Mouse (Mus musculus): ENCODE measurements at regions not wholly inside any gene's neighbourhood (a gene's known extent, or its start where the extent isn't known, plus 50 kb on each side); places are given as distances from the start of the nearest gene placed in this dataset.

DNA sequence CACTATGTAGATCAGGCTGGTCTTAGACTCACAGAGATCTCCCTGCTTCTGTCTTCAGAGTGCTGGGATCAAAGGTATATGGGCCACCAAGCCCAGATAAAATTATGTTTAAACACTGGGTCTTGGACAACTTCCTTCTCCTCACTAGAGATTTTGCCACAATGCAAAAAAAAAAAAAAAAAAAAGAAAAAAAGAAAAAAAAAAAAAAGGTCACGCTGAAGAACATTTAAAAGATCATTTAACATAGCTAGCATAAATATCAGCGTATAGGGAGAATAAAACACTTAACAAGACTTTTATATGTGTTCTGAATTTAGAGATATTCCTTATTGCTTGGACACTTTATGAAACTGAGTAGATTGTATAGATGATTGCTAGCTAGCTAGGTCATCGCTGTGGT, 137.1 kb upstream of the Slc38a2 start:
- no peak overlapping the region for H3K4me3 ChIP-seq (replicated peaks; ENCODE audit: low read depth, low read length)
- no peak for DNase-seq (ENCODE audit: low spot score)
- H3K4me1 ChIP-seq (replicated peaks; ENCODE audit: insufficient read depth, low read length) = no peaks in the 10 kb centered on the region
- 87% methylated on average over 3 of the region's 3 CpGs for WGBS
- no peaks in the 10 kb centered on the region for H3K27me3 ChIP-seq (ENCODE audit: insufficient read depth, low read length)
- H3K9ac ChIP-seq (ENCODE audit: low read depth, low read length) = no peak overlapping the region
- no peak for ATAC-seq (replicated peaks; ENCODE audit: low FRiP score, low read depth)
- H3K4me2 ChIP-seq (ENCODE audit: low read length) = no peak overlapping the region
- H3K36me3 ChIP-seq (ENCODE audit: insufficient read depth, low read length) = no peaks in the 10 kb centered on the region
- TF ChIP-seq CTCF (IDR thresholded peaks at IDR 0.05; ENCODE audit: low read depth) = no peak
- H3K27ac ChIP-seq = no peak overlapping the region
- H3K9me3 ChIP-seq (replicated peaks; ENCODE audit: low read length) = no peaks in the 10 kb centered on the region

GRCm38 (mm10) chr15:96834862-96835261, 135.3 kb upstream of the Slc38a2 start:
- Histone ChIP-seq H3K9ac (ENCODE audit: low read depth, low read length) (no peak overlapping the region), H3K4me3 (replicated peaks; ENCODE audit: low read depth, low read length) (no peak overlapping the region), H3K4me1 (replicated peaks; ENCODE audit: insufficient read depth, low read length) (no peaks in the 10 kb centered on the region), H3K27me3 (ENCODE audit: insufficient read depth, low read length) (no peaks in the 10 kb centered on the region), H3K27ac (no peak overlapping the region), H3K4me2 (ENCODE audit: low read length) (no peak overlapping the region), H3K9me3 (replicated peaks; ENCODE audit: low read length) (no peaks in the 10 kb centered on the region), H3K36me3 (ENCODE audit: insufficient read depth, low read length) (no peaks in the 10 kb centered on the region)
- TF ChIP-seq CTCF (IDR thresholded peaks at IDR 0.05; ENCODE audit: low read depth) = peak; percentile 2; the same call in 1 of the 2 replicates
- ATAC-seq (replicated peaks; ENCODE audit: low FRiP score, low read depth) (no peak), DNase-seq (ENCODE audit: low spot score) (no peak)
- WGBS = 66% methylated on average over 9 of the region's 9 CpGs

- no peak for ATAC-seq (replicated peaks; ENCODE audit: low FRiP score, low read depth)
Measured at GRCm38 (mm10) chr15:96834162-96834843, 134.8 kb upstream of the Slc38a2 start.

GRCm38 (mm10) chr15:96832389-96832788, 132.9 kb upstream of the Slc38a2 start:
- Histone ChIP-seq H3K36me3 (ENCODE audit: insufficient read depth, low read length) (no peaks in the 10 kb centered on the region), H3K4me1 (replicated peaks; ENCODE audit: insufficient read depth, low read length) (no peaks in the 10 kb centered on the region; the same call in 1 of the 2 replicates), H3K27me3 (ENCODE audit: insufficient read depth, low read length) (no peaks in the 10 kb centered on the region), H3K4me2 (ENCODE audit: low read length) (no peak overlapping the region), H3K9ac (ENCODE audit: low read depth, low read length) (no peak overlapping the region), H3K27ac (no peak overlapping the region), H3K9me3 (replicated peaks; ENCODE audit: low read length) (no peaks in the 10 kb centered on the region), H3K4me3 (replicated peaks; ENCODE audit: low read depth, low read length) (no peak overlapping the region)
- 75% methylated on average over 10 of the region's 10 CpGs for WGBS
- no peak for TF ChIP-seq CTCF (IDR thresholded peaks at IDR 0.05; ENCODE audit: low read depth)
- ATAC-seq (replicated peaks; ENCODE audit: low FRiP score, low read depth) (no peak), DNase-seq (ENCODE audit: low spot score) (no peak)

More at GRCm38 (mm10) chr15:96834162-96834843, 134.8 kb upstream of the Slc38a2 start:
- 76% methylated on average over 10 of the region's 10 CpGs for WGBS
- TF ChIP-seq CTCF (IDR thresholded peaks at IDR 0.05; ENCODE audit: low read depth) = no peak
- H3K9ac ChIP-seq (ENCODE audit: low read depth, low read length) = no peak overlapping the region
- no peaks in the 10 kb centered on the region for H3K36me3 ChIP-seq (ENCODE audit: insufficient read depth, low read length)
- no peak overlapping the region for H3K4me2 ChIP-seq (ENCODE audit: low read length)
- no peak for DNase-seq (ENCODE audit: low spot score)
- H3K4me3 ChIP-seq (replicated peaks; ENCODE audit: low read depth, low read length) = no peak overlapping the region
- H3K4me1 ChIP-seq (replicated peaks; ENCODE audit: insufficient read depth, low read length) = no peaks in the 10 kb centered on the region
- no peak overlapping the region for H3K27ac ChIP-seq
- H3K9me3 ChIP-seq (replicated peaks; ENCODE audit: low read length) = no peaks in the 10 kb centered on the region
- no peaks in the 10 kb centered on the region for H3K27me3 ChIP-seq (ENCODE audit: insufficient read depth, low read length)

GRCm38 (mm10) chr15:96831256-96831655, 131.7 kb upstream of the Slc38a2 start:
- no peak overlapping the region for H3K9ac ChIP-seq (ENCODE audit: low read depth, low read length)
- no peaks in the 10 kb centered on the region for H3K36me3 ChIP-seq (ENCODE audit: insufficient read depth, low read length)
- H3K4me1 ChIP-seq (replicated peaks; ENCODE audit: insufficient read depth, low read length) = no peaks in the 10 kb centered on the region; the same call in 1 of the 2 replicates
- no peak overlapping the region for H3K4me2 ChIP-seq (ENCODE audit: low read length)
- no peak overlapping the region for H3K27ac ChIP-seq
- WGBS = 92% methylated on average over 10 of the region's 10 CpGs
- DNase-seq (ENCODE audit: low spot score) (no peak), ATAC-seq (replicated peaks; ENCODE audit: low FRiP score, low read depth) (no peak)
- no peak for TF ChIP-seq CTCF (IDR thresholded peaks at IDR 0.05; ENCODE audit: low read depth)
- no peaks in the 10 kb centered on the region for H3K27me3 ChIP-seq (ENCODE audit: insufficient read depth, low read length)
- H3K9me3 ChIP-seq (replicated peaks; ENCODE audit: low read length) = no peaks in the 10 kb centered on the region
- H3K4me3 ChIP-seq (replicated peaks; ENCODE audit: low read depth, low read length) = no peak overlapping the region

- ATAC-seq (replicated peaks; ENCODE audit: low FRiP score, low read depth) (no peak), DNase-seq (ENCODE audit: low spot score) (no peak)
- no peak for TF ChIP-seq CTCF (IDR thresholded peaks at IDR 0.05; ENCODE audit: low read depth)
- H3K4me2 ChIP-seq (ENCODE audit: low read length) = no peak overlapping the region
- H3K9ac ChIP-seq (ENCODE audit: low read depth, low read length) = no peak overlapping the region
- no peaks in the 10 kb centered on the region for H3K36me3 ChIP-seq (ENCODE audit: insufficient read depth, low read length)
- H3K27me3 ChIP-seq (ENCODE audit: insufficient read depth, low read length) = no peaks in the 10 kb centered on the region
- H3K4me3 ChIP-seq (replicated peaks; ENCODE audit: low read depth, low read length) = no peak overlapping the region
- H3K9me3 ChIP-seq (replicated peaks; ENCODE audit: low read length) = no peaks in the 10 kb centered on the region
- no peak overlapping the region for H3K27ac ChIP-seq
- 79% methylated on average over 11 of the region's 11 CpGs for WGBS
- H3K4me1 ChIP-seq (replicated peaks; ENCODE audit: insufficient read depth, low read length) = no peaks in the 10 kb centered on the region; the same call in 1 of the 2 replicates
Measured at GRCm38 (mm10) chr15:96830578-96830977, 131.0 kb upstream of the Slc38a2 start.

DNA sequence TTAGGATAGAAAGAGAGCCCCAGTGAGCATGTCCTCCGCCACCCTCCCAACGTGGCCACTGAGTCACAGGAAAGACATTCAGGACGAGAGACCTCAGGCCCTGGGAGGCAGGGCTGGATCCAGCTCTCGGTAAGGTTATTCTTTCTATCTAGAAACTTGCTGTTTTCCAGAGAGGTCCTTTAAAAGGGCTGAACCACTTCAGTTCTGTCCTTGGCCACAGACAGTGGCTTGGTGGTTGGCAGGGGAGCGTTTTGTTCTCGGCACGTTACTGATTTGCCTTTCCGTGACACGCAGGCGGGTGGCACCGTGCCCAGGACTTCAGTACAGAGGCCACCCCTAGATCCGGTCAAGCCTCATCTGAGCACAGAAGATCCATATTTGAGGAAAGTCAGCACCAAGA, 130.4 kb upstream of the Slc38a2 start:
- H3K4me1 ChIP-seq (replicated peaks; ENCODE audit: insufficient read depth, low read length) = no peaks in the 10 kb centered on the region; the same call in 1 of the 2 replicates
- 87% methylated on average over 12 of the region's 12 CpGs for WGBS
- no peaks in the 10 kb centered on the region for H3K36me3 ChIP-seq (ENCODE audit: insufficient read depth, low read length)
- DNase-seq (ENCODE audit: low spot score) = no peak
- no peaks in the 10 kb centered on the region for H3K27me3 ChIP-seq (ENCODE audit: insufficient read depth, low read length)
- H3K9ac ChIP-seq (ENCODE audit: low read depth, low read length) = no peak overlapping the region
- H3K4me3 ChIP-seq (replicated peaks; ENCODE audit: low read depth, low read length) = no peak overlapping the region
- no peaks in the 10 kb centered on the region for H3K9me3 ChIP-seq (replicated peaks; ENCODE audit: low read length)
- TF ChIP-seq CTCF (IDR thresholded peaks at IDR 0.05; ENCODE audit: low read depth) = no peak
- no peak overlapping the region for H3K4me2 ChIP-seq (ENCODE audit: low read length)
- no peak overlapping the region for H3K27ac ChIP-seq
- ATAC-seq (replicated peaks; ENCODE audit: low FRiP score, low read depth) = no peak
